Mouse (Mus musculus) lung, adult 2 months (tissue): ENCODE measurements at regions not wholly inside any gene's neighbourhood (a gene's known extent, or its start where the extent isn't known, plus 50 kb on each side); places are given as distances from the start of the nearest gene placed in this dataset.

Experiments used
- DNase-seq: peaks from one replicate; pipeline ENCODE4 v3.0.0; 2022
- H3K4me1 ChIP-seq: fragments of 200-500 bp; 2 replicates; pipeline ENCODE4 v1.6.1; 2011; ENCODE audit warnings: low read length; ENCODE audit not compliant: control insufficient read depth, insufficient read depth
- H3K4me3 ChIP-seq: fragments of 200-500 bp; replicated peaks from 2 replicates; pipeline ENCODE3; 2011; ENCODE audit warnings: low read depth, mild to moderate bottlenecking, control low read depth, low read length; ENCODE audit errors: extremely low read depth
- CTCF ChIP-seq: fragments of 200-500 bp; IDR thresholded peaks from 2 replicates; pipeline ENCODE4 v1.5.1; 2011; ENCODE audit warnings: mild to moderate bottlenecking, low read length, control low read depth; ENCODE audit not compliant: insufficient read depth
- POLR2A ChIP-seq: fragments of 200-500 bp; IDR thresholded peaks from 2 replicates; pipeline ENCODE4 v1.6.1; 2011; ENCODE audit warnings: low read depth, mild to moderate bottlenecking, control low read depth, low read length, borderline replicate concordance; ENCODE audit errors: extremely low read depth
- WGBS: fragments of 180-500 bp; shearing (Covaris S2); methylation state at CpG from one replicate; pipeline ENCODE4 v1.1.7; 2018; 5-methylcytosine and 5-hydroxymethylcytosine counted together

GRCm38 (mm10) chr4:149844971-149845370 is 70.9 kb upstream of the Slc25a33 start:
- 63% methylated on average over 10 of the region's 10 CpGs for WGBS
- DNase-seq, result no peak
- TF ChIP-seq CTCF (no peak), POLR2A (no peak)
- Histone ChIP-seq H3K4me3 (no peak overlapping the region), H3K4me1 (no peaks in the 10 kb centered on the region)

- Histone ChIP-seq H3K4me1 (no peaks in the 10 kb centered on the region), H3K4me3 (no peak overlapping the region)
- 41% methylated on average over 9 of the region's 10 CpGs for WGBS
- TF ChIP-seq CTCF (no peak), POLR2A (no peak)
- no peak for DNase-seq
Measured at GRCm38 (mm10) chr4:149843736-149844135, 69.7 kb upstream of the Slc25a33 start.

GRCm38 (mm10) chr4:149842906-149843305 is 68.8 kb upstream of the Slc25a33 start:
- DNase-seq, result no peak
- Histone ChIP-seq H3K4me1 (no peaks in the 10 kb centered on the region), H3K4me3 (no peak overlapping the region)
- no peak for TF ChIP-seq CTCF
- no peak for TF ChIP-seq POLR2A
- WGBS, result 63% methylated on average over 7 of the region's 7 CpGs

DNA sequence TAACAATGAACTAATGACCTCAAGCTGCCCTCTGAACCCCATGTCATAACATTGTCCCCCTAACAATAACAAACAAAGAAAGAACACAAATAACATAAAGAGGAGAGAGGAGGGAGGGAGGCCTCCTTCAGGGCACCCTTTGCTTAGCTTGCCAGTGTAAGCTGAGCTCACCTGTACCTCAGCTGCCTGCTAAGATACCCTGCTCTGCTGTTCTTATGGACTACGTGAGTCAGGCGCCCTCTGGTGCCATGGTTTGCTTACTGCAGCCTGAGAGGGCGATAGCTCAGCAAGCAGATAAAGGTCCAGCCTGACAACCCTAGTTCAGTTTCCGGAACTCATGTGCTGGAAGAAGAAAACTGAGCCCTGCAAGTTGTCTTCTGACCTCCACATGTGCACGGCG is 67.8 kb upstream of the Slc25a33 start:
- 72% methylated on average over 6 of the region's 6 CpGs for WGBS
- DNase-seq, result peak; percentile 46
- Histone ChIP-seq H3K4me1 (no peaks in the 10 kb centered on the region), H3K4me3 (no peak overlapping the region)
- TF ChIP-seq CTCF (peak; percentile 71), POLR2A (no peak)

GRCm38 (mm10) chr4:149840511-149841292 is 66.6 kb upstream of the Slc25a33 start:
- Histone ChIP-seq H3K4me3 (no peak overlapping the region), H3K4me1 (no peaks in the 10 kb centered on the region)
- TF ChIP-seq POLR2A (no peak), CTCF (no peak)
- 66% methylated on average over 12 of the region's 12 CpGs for WGBS
- no peak for DNase-seq

GRCm38 (mm10) chr4:149838682-149839081 is 64.6 kb upstream of the Slc25a33 start:
- Histone ChIP-seq H3K4me1 (no peaks in the 10 kb centered on the region), H3K4me3 (no peak overlapping the region)
- 20% methylated on average over 3 of the region's 3 CpGs for whole genome bisulfite sequencing
- peak; percentile 54 for DNase-seq
- no peak for TF ChIP-seq POLR2A
- peak; percentile 79 for TF ChIP-seq CTCF

- no peak overlapping the region for H3K4me3 ChIP-seq
- no peak for TF ChIP-seq POLR2A
- no peak for TF ChIP-seq CTCF
- WGBS, result 58% methylated on average over 9 of the region's 9 CpGs
- no peak for DNase-seq
- H3K4me1 ChIP-seq, result no peaks in the 10 kb centered on the region
Measured at GRCm38 (mm10) chr4:149834646-149835156, 60.6 kb upstream of the Slc25a33 start.

DNA sequence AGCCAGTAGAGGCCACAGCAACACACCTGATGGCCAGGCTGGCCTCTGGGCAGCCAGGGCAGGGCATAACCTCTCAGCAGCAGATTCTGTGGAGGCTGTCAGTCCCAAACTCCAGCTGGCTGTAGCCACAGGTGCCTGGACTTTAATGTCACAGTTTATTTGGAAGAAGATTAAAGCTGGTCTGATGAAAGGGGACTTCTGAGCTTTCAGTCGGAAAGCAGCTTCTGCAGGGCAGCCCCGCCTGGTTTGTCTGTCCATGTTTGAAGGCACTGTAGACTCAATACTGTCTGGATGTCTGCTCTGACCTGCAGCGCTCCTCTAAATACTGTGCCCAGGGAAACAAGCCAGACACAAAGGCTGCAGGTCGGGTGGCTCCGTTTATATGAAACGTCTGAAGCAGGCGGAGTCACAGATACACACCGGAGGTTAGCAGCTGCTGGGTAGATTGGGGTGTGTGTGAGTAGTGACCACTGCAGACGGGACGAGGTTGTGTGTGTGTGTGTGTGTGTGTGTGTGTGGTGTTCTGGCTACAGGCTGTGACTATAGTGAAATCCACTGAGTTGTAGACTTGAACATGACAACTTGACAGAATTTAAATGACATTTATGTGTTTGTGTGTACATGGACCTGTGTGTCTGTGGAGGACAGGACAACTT is 58.5 kb upstream of the Slc25a33 start:
- Histone ChIP-seq H3K4me3 (no peak overlapping the region), H3K4me1 (no peaks in the 10 kb centered on the region)
- WGBS, result 34% methylated on average over 10 of the region's 10 CpGs
- no peak for DNase-seq
- TF ChIP-seq POLR2A (no peak), CTCF (no peak)

GRCm38 (mm10) chr4:149830551-149831192 is 56.6 kb upstream of the Slc25a33 start:
- no peak for TF ChIP-seq POLR2A
- no peak for DNase-seq
- H3K4me3 ChIP-seq, result no peak overlapping the region

More at GRCm38 (mm10) chr4:149830551-149831192, 56.6 kb upstream of the Slc25a33 start:
- WGBS, result 55% methylated on average over 20 of the region's 20 CpGs
- H3K4me1 ChIP-seq, result no peaks in the 10 kb centered on the region
